Mouse (Mus musculus) thymus, adult 2 months (tissue): ENCODE results near the gene Nt5dc3.

ENCODE experiments used
- CTCF ChIP-seq: fragments of 200-500 bp; IDR thresholded peaks from 2 replicates; pipeline ENCODE4 v1.5.1; 2012; ENCODE audit warnings: mild to moderate bottlenecking, control low read depth, low read length, moderate library complexity, borderline replicate concordance; ENCODE audit not compliant: control insufficient read depth, poor library complexity, insufficient read depth; ENCODE audit errors: extremely low read depth
- POLR2A ChIP-seq: fragments of 200-500 bp; IDR thresholded peaks from 2 replicates; pipeline ENCODE4 v1.6.1; 2012; ENCODE audit warnings: mild to moderate bottlenecking, low read length, control low read depth, moderate library complexity; ENCODE audit not compliant: control insufficient read depth, poor library complexity, insufficient read depth; ENCODE audit errors: extremely low read depth

DNA sequence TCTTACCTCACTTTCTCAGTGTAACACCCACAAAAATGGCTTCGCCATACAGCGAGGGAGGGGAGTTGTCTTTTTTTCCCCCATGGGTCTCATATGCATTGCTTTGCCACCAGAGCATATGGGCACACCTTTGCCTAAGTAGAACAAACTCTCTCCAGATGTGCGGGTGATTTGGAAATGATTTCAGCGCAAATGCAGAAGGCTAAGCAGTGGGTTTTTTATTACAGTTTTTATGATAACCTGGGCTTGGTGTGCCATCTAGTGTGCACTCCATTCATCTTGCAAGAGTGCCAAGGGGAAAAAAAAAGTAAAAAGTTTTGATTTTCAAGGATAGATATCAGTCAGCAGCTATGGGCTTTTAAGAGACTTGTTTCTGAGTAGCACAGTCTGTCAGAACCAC, 43.8 kb upstream of the Nt5dc3 start:
- TF ChIP-seq CTCF: no peak
- TF ChIP-seq POLR2A: no peak
